Mouse (Mus musculus): ENCODE data around the gene Pik3cd.
A peak's percentile ranks its signal among the peaks of the same experiment; 100 is the strongest.
"Not testable (repeated sequence)": the region's sequence is repeated elsewhere in the genome, so short reads cannot be mapped to it uniquely, and the experiment has no call there.

Pik3cd gene

DNA sequence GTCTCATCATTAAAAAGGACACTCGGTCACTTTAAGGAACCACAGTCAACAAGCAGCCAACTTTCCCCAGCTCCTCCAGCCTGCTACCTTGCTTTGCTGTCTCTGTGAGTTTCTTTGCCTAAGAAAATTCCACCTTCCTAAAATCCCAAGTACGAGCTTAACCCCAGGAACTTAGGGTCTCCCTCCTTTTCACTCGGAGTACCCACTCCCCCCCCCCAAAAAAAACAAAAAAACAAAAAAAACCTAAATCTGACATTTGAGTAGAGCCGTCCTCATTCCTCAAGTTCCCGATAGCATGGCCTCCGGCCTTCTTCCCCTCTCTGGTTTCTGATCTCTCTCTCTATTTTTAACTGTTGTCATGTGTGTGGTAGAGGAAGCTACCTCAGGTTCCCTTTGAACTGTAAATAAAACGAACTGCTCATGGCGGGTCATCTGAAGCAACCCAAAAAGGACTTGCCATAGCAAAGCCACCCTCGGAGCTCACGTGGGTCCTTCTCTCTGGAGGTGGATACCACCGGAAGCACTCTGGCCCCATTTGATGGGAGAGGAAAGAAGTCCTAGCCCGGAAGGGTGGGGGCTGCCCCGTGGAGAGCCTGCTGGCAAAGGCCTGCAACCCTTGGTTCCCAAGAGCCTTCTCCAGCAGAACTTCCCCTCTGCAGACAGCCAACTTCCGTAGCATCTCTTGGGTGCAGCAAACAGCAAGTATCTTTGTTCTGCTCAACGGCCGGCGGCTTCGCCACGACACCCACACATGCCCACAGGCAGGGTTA lies at the start of gene Pik3cd:
Gene Pik3cd (minus strand): TSS at position 362 of the 770 bp plus-strand sequence.
- DNase-seq (ENCODE audit: low spot score), result no peak

DNA sequence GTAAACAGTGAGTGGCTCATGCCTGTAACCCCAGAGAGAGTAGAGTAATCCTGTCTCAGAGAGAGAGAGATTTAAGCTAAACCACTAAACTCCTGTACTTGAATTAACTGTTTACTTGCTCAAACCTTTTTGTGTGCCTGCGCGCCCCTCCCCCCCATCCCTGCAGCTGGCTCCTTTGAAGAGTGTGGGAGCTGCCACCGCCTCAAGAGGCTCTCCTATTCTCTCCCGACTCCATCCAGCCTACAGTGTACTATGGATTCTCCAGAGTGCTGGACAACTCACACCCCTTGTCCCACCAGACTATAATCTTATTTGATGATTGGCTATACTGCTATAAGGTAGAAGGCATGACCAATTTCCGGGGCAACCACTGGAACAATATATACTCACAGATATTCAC lies 48.3 kb upstream of the Pik3cd start:
- DNase-seq (ENCODE audit: low spot score), result no peak

DNA sequence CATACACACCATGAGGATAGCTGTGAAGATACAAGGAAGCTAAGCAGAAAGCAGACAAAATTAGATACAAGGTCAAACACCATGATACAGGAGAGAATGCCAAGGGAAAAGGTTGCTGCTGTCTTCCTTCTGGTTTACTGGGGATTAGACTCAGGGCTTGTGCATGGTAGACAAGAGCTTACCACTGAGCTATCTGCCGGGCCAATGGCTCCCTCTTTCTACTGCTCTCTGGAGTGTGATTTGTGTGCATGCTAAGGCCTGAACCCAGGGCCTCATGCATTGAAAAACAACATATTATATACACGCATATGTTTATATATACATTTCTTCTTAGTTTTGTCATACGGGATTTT lies 47.3 kb upstream of the Pik3cd start:
- DNase-seq (ENCODE audit: low spot score), result not testable (repeated sequence)

DNA sequence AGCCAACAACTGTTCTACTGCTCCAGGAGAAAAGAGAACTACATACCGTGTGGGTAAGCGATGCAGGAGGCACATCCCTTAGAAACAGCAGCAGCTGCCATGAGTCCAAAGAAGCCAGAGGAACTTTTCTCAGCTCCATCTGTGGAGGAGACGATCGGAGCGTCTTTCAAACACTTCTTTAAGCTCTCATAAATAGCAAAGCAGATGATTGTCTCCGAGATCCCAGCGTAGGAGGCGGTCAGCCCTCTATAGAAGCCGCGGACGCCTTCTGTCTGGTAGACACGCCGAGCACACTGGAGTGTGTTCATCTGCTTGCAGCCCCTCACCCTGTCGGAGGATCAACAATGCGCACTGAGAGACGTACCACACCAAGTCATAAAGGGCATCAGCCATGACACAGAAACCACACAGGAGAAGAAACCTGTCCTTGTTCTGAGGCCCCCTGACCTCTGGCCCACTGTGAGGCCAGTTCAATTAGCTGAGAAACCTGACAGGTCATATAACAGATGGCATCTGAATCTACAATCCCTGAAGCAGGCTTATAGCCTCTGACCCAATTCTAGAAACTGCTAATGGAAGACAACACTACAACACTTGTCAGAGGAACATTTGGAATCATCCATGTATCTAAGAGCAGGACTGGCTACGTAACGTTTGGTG lies 46.8 kb upstream of the Pik3cd start:
- no peak for DNase-seq (ENCODE audit: low spot score)

DNA sequence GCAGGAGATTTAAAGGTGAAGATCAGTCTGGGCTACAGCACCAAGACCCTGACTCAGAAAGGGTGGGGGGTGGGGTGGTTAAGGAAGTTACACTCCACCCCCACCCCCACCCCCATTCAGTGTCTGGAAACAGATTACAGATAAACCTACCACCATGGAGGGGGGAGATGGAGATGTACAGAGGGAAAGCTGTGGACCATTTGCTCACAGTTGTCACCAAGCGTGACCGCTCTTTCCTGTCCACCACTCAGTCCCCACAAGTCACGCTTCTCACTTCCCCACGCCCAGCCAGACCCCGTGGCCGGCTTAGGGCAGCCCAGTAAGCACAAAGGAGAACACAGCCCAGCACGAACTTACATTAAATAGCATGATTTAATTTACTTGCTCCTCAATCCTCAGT lies 41.7 kb upstream of the Pik3cd start:
- DNase-seq (ENCODE audit: low spot score), result no peak

DNA sequence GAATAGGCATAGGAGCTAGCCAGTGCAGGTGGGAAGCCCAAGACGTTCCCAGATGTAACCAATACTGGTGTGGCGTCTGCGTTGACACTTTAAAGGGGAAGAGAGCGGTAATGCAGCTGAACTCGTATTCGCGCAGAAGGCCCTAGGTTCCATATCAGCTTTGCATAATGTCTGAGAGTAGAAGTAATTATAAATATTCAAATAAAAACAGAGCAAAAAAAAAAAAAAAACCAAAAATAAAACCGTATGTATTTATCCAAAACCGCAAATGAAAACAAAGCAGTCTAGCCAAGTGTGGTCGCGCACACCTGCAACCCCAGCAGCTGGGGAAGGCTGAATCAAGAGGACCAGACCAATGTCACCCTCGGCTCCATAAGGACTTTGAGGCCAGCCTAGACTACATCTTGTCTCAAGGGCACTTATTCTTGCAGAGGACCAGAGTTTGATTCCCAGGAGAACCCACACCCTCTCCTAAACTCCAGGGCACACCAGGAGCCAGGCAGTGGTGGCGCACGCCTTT lies 39.7 kb upstream of the Pik3cd start:
- DNase-seq (ENCODE audit: low spot score), result no peak

DNA sequence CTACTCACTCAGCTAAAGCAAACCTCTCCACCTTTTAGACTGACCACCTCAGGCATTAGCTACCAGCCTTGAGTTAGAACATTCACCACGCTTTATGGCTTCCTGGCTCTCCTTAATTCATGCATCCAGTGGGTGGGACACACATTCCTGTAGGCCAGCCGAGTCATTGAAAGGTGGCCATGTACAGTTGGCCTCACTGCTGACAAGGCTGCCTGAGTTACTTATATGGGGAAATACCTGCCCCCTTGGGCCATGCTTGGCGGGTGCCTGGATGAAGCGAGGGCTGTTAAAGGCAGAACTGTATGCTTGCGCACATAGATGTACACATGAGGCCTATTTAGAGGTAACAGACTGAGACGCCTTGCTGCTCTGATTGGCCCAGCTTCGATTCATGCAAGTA lies 37.9 kb upstream of the Pik3cd start:
- DNase-seq (ENCODE audit: low spot score), result no peak

DNA sequence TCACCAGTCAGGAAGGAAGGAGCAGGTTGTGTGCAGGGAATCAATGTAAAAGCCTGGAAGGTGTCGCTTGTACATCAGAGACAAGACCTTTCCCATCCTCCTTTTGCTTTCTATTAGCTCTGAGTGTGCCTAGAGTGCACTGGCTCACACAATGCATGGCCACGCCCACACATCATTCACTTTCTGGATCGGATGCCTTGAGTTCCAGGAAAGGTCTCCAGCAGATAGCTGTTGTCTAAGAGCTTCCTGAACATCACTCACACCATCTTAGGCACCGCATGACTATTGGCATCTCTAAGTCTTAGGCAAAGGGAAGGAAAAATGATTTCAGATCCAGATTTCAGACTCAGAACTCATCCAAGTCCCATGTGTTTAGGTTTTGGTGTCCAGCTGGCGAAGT lies 37.1 kb upstream of the Pik3cd start:
- no peak for DNase-seq (ENCODE audit: low spot score)

DNA sequence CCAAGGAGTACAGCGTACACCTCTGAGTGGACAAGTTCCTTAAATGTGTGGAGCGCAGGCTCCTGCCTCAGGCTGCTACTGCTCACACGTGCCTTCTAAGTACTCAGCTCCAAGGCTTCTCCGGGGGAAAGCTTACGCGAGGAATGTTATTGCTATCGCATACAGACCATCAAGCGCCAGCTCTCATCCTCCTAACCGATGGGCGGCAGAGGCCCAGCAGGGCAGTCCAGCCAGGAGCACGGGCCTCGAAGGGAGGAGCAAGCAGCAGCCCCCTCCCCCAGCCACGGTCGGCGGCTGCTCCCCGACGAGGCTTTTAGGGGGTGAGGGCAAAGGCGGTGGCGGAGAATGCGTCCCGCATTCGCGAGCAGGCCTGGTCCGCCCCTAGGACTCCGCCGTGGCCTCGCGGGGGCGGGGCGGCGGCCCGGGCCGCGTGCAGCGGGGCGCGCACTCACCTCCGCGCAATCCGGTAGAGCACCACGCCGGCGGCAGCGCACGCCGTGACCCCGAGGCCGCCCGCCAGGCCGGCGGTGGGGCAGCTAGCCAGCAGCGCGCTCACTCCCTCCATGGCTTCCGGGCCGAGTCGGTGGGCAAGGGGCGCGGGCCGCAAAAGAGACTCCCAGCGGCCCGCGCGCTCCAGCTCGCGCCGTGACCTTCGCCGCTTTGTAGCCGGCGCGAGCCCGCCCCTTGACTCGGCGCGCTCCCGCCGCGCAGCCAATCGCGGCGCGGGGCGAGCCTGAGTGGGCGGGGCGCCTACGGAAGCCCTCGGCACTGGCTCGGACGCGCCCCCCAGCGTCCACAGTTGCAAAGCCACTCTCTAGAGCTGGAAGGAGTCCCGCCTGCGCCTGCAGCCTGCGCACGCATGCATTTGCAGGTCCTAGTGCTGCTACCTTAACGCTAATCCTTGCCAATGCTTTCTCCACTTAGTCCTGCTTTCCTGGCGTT lies 35.3 kb upstream of the Pik3cd start, which contains the start of gene Tmem201:
Gene Tmem201 (minus strand): TSS at position 662 of the 942 bp plus-strand sequence.
- DNase-seq (ENCODE audit: low spot score), result peak; percentile 94

DNA sequence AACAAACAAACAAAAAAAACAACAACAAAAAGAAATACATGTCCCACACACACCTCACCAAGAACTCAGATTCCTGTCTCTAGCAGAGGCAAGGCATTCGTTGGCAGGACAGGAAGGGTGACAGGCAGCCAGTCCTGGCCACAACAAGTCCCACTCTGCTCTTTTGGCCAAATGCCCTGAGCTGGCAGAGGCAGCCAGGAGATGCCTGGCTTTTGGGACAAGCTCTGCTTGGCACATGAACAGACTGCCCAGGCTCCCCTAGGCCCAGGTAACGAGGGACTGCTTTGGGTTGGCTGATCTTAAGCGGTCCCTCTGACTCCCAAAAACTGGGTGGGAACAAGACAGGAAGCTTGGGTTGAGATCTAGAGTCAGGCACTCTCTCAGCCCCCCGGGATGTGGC lies 34.2 kb upstream of the Pik3cd start:
- DNase-seq (ENCODE audit: low spot score), result no peak

DNA sequence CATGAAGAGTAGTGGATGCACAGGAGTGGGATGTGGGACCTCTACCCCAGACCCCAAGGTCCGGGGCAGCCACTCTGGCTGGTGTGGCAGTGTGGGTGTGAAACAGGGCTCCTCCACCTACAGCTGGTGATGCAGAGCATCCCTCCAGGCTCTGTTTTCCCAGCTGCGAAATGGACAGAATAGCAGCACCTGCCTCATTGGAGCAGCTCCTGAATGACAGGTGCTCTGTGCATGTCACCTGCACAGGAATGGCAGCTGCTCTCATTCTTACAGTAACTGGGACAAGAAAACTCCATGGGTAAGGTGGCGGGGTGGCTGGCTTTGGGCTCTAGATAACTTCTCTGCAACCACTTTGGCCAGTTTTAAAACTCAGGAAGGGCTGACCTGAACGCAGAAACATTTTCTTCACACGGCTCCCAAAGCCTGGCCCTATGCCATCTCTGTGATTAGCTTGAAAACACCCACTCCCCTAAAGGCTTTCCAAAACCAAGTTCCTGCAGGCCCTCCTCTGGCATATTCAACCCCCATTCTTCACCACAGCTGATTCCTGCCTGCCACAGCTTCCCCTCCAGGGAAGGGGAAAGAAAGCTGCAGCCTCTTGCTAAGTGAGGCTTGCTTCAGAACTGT lies 33.4 kb upstream of the Pik3cd start:
- DNase-seq (ENCODE audit: low spot score), result no peak

DNA sequence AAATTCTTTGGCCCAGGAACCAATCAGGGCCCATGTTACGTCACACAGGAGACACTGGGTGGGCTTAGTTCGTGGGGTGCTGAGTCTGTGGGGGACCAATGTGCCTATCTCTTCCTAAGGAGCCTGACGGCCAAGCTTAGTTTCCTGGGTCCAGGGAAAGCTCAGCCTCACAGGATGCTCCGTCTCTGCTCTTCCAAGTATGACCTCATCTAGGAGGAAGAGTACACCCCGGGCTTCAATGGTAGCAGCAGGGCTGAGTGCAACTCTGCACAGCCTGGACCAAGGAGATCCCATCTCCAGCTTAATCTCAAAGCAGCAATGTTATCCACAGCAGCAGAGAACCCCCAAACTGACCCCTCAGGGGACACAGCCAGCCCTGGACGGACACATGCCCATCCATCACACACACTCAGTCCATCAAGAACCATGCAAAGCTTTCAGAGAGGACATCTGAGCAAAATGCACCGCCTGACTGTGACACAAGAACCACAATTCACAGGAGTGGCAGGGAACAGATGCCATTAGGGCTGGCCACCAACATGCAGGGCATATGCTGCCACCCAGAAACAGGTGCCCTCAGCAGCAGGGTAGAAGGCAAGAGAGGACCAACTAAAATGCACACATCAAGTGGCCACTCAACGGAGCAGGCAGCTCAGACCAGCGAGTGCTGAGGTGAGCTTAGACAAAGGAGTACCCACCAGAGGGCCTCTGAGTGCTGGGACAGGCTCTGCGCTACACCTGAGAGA lies 32.5 kb upstream of the Pik3cd start:
- no peak for DNase-seq (ENCODE audit: low spot score)

DNA sequence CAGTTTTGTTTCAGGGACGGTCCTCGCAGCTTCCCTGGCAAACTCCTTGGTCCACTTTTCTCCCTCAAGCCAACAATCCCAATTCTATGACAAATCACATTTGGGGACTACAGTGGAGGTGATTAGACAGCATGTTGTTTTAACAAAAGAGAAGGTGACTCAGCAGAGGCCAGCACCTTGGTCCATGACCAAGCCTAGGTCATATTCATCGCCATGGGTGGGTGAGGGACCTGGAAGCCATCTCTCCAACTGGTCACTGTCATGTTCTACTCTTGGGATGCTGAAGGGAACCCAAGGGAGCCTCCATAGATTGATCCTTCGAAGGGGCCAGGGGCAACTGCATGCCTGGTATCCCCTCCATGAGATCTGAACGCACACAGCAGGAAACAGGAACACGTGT lies 31.9 kb upstream of the Pik3cd start:
- no peak for DNase-seq (ENCODE audit: low spot score)

DNA sequence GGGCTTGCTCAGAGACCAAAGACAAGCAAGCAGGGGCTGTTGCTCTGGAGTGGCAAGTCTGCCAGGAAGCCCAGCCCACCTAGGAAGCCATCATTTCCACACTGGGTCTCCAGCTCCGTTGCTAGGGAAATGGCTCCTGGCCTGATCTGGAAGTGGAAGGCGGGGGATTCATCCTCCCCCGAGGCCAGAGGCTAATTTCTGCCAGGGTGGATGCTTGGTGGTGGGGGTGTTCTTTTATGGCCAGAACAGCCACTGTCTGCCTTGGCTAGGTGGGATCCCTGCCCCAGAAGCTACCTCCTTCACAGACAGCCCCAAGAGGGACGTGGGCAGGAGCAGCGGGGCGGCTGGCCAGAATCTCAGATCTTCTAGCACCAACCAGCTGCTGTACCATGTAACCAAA lies 31.4 kb upstream of the Pik3cd start:
- no peak for DNase-seq (ENCODE audit: low spot score)

DNA sequence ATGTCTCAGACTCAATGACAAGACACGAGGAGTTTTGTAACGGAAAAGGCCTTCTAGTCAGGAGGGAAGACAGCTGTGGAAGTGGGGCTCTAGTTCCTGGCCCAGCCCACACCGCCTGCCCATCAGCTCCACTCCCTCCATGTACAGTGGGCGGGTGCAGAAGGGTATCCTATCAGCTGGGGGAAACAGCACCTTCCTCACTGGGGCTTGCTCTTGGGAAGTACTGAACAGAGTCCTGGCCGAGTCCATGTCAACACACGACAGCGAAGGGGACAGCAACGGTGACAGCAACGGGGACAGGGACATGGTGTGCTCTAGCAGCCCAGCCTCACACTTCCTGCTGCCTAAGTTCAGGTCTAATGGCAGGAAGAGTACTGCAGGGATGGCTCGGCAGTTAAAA lies 30.4 kb upstream of the Pik3cd start:
- DNase-seq (ENCODE audit: low spot score), result no peak

DNA sequence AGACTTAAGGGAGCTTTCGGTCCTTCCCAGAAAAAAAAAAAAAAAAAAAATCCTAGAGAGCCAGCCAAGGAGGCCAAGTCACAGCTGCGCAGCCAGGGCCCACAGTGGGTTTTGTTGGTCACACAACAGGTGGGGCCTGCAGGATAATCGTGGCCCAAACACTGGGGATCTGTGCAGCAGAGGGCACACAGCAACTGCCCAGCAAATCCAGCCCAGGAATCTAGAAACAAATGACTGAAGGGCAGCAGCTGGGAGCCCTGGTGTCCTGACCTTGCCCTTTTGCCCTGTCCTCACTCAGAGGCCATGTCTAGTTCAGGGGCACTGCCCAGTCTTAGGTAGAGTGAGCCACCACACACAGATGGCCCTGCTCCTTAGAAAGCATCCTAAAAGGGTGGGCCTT lies 29.9 kb upstream of the Pik3cd start:
- DNase-seq (ENCODE audit: low spot score), result no peak

DNA sequence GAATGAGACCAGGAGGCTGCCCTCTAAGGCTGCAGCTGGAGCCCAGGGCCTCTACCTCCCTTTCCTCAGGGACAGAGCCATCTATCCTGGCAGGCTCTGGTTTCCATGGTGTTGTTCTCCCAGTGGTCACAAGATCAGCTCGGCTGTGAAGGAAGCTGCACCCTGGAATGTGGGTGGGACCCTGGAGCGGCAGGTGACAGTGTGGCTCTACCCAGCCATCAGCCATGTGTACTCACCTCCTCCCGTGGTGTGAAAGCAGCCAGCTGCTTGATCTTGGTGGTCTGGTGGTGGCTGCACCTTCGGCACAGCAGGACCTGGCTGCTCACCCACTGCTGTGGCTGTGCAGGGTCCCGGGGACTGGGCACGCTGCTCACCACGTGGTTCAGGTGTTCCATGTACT lies 28.5 kb upstream of the Pik3cd start:
- DNase-seq (ENCODE audit: low spot score), result no peak

DNA sequence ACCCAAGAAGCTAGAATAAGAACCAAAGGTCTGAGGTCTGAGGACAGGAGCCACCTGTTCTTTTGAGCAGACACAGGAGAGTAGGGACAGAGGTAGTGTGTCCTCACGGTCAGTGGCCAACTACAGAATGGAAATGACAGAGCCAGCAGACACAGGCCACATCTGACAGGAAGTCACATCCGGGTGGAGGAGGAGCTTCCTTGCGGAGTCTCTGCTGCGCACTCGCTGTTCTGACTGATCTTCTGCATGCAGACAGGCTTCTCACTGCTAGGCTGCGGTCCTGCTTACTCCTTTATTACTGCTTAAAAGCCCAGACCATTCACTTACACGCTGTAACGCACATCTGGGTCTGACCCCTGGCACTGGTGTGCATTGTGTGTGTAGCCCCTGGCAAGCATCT lies 26.4 kb upstream of the Pik3cd start:
- DNase-seq (ENCODE audit: low spot score), result no peak

DNA sequence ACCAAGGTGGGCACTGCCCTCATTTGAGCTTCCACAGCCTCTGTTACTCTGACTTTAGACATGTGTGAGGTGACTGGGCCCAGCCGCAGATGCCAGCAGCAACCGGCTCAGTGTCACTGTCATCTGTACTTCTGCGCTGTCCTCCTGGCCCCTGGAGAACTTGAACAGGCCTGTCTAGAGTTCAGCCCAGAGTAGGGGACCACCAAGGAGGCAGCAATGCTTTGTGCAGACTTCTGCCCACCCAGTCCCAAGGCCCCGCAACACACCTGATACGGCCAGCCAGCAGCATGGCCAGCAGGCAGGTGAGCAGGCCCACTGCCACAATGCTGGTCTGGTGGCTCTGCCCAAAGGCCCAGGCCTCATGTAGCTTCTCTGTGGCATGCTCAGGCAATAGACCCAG lies 25.3 kb upstream of the Pik3cd start:
- no peak for DNase-seq (ENCODE audit: low spot score)

DNA sequence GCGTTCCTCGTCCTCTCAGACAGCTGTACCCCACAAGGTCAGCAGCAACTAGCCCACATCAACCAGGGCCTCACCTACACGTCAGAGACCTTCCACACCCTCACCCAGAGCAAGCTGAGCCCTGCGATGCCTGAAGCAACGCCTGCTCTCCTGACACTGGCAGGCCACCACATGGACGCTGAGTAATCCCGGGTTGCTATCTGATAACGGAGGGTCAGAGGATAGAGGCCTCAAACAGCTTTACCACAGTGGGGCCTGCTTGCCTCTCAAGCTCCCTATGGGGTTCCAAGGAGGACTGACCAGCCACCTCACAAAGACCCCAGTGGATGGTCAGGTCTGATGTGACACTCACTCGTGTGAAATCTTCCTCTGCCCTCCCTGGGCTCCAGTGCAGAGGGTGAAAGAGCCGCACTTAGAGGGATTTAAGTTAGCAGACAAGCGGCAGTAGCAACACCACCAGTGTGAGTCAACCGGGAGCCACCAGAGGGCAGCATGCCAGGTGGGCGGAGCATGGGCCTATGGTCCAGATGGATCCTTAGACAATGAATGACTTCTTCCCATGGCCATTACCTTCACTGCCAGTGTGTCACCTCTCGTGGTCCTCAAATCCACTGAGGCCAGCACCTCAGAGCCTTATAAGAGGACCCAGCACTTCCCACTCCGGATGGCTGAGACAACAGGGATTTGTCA lies 23.4 kb upstream of the Pik3cd start:
- no peak for DNase-seq (ENCODE audit: low spot score)
